Mouse (Mus musculus) lung, postnatal 0 days (tissue): ENCODE results near the gene Kcnn3.

ENCODE experiments used
- CTCF ChIP-seq: IDR thresholded peaks from 2 replicates; pipeline ENCODE4 v1.5.1; 2016; ENCODE audit warnings: antibody characterized with exemption, mild to moderate bottlenecking
- EP300 ChIP-seq: IDR thresholded peaks from 2 replicates; pipeline ENCODE4 v1.6.1; 2016; ENCODE audit warnings: antibody characterized with exemption, mild to moderate bottlenecking, control low read depth

DNA sequence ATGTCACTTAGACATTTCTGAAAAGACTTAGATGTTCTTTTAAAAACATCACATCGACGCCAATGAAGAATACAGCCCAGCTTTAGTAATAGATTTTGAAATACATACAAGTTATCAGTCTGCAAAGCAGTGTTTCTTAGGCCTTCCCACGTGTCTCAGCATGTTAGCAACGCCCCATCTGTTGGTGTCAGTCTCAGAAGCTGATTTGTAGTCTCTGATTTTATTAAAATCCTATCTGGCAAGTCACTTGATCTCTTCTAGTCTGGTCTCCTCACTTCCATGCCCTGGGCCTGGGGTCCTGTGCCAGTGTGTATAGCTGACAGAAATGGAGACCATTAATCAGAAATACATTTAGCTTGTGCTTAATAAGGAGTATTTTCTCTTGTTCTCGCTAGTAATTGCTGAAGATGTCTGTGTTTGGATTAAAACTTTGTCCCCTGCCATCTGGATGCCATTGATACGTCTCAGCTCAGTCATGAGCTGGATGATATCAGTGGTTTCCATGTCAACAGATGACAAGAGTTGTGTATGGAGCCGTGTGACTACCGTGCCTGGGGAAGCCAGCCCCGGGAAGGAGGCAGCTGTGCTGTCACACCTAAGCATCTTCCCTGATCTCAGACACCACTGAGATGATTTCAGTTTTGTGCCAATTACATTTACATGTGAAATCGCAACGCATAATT, 140.1 kb downstream of the Kcnn3 start:
- TF ChIP-seq CTCF = no peak
- no peak for TF ChIP-seq EP300
